Mouse (Mus musculus) kidney, postnatal 4 days (tissue): ENCODE measurements around the gene Noc3l.

Experiments
- DNase-seq, 2 experiments: peaks; one replicate each; pipeline ENCODE4 v3.0.0; 2021; ENCODE audit warnings: mixed read lengths in 2 of 2

The Noc3l gene

DNA sequence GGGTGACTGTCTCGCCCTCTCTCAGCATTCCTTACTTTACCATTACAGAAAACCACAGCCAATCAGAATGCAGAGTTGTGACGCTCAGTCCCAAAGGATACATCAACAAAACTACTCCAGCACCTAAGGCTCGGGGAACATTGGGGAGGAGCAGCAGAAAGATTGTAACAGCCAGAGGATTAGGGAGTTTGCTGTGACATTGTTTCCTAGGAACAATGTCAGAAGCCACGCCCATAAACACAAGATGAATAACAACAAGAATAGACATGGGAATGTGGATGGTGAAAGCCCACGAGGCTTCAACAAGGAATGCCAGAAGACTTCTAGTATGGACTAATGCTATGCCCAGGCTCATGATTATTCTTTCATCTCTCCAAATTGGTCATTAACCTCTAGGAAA lies 61.0 kb downstream of the Noc3l start:
- DNase-seq: no peak

DNA sequence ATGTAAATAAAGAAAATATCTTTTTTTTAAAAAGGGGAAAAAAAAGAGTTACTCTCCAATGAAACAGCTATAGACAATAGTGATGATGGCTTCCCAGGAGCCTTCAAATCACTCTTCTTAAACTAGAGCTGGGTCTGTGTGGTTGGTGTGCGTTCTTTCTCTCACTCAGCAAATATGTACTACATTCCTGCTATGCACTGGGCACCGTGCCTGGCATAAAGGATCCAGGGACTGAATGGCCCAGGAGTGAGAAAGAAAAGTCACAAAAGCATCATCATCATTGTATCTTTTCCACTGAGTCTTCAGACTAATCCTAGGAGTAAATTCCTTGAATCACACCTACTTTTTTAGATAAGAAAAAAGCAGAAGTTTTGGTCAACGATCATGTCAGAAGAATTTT lies 61.9 kb downstream of the Noc3l start:
- DNase-seq: no peak

DNA sequence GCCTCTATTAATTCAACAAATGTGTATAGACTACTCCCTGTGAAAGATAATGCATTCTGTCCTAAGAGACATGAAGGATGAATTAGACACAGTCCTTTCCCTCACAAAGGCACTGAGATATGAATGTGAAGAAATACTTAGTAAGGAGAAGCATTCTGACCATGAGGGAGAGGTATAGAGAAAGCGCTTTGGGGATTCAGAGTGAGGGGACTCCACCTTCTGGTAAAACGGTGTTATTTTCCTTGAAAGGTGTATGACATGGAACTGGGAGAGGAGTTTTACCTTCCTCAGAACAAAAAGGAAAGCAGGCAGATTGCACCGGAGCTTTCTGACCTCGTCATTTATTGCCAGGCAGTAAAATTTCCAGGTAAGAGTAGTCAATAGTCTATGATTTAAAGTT lies 68.8 kb downstream of the Noc3l start:
- no peak for DNase-seq

DNA sequence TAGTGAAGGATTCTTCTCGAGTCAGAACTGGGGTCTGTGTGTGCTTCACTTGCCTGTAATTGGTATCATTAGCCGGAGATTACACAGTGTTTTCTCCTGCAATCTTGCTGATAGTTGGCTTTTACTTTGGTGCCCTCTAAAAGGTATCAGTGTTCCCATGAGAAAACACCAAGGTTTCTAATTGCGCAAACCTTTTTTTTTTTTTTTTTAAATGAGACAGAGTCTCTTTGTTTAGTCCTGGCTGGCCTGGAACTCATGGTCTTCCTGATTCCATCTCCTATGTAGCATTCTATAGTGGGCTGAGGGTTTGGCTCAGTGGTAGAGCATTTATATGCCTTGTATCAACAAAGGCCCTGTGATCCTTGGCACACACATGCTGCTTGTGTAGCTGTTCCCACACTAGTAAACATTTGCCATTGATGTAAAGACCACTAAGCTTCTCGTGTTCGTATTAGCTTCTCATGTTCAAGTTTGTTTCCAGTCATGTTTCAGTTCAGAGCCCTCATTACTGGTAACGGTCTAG lies 72.5 kb downstream of the Noc3l start:
- no peak for DNase-seq

DNA sequence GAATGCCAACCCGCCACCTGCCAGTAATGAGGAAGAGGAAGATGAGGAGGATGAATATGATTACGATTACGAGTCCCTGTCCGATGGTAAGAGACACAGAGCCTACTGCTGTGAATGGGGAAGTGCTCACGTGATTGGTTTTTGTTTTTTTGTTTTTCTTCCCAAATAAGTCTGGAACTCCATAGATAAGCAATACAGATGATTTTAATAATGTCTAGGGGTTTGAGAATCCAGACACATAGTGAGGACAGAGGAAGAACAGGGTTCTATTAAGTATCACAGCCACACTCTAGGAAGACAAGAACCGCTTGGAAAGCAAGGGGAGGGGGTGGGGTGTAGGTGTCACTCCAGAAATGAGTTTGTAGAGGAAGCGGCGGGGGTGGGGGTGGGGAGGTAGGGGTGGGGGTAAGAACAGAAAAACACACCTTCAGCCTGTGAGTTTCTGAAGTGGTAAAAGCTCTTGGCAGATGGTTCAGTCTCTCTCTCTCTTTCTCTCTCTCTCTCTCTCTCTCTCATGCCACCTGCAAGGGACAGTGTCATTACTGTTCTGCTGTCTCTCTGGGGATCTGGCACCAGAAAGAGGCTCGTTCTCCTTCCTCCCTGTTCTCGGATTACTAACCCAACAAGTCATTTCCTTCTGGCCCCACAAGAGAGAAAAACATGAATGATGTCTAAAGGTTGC lies 73.1 kb downstream of the Noc3l start:
- no peak for DNase-seq

DNA sequence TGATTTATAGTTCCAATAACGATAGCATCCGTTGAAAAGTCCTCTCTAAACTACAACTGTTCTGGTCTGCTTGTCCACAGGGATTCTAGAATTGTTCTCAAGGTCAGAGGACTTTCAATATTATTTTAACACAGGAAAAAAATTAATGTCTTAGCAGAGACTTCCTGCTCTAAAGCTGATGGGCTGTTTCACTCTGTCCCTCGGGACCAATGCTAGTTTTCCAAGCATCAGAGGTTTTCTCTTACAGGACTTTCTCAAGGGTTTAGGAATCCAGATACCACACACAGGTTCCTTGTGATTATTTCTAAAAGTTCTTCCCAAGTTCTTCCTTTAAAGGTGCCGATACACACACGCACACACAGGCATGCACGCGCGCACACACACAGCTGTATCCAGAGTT lies 74.5 kb downstream of the Noc3l start:
- DNase-seq: no peak
